Mouse (Mus musculus) small intestine, adult 2 months (tissue): Measurements from ENCODE around the gene Mllt10. TPM values are rescaled to one million over a fixed set of nuclear protein-coding genes. Genes with fewer than 3 reads are reported as not detected.

Experiments
- H3K27ac ChIP-seq: fragments of 200-500 bp; 2 replicates; pipeline ENCODE4 v1.5.1; 2012; ENCODE audit warnings: low read depth, low read length, control low read depth, inconsistent platforms; ENCODE audit not compliant: insufficient read depth
- H3K27me3 ChIP-seq: fragments of 200-500 bp; 2 replicates; pipeline ENCODE4 v1.6.1; 2012; ENCODE audit warnings: mild to moderate bottlenecking, moderate library complexity, low read length, inconsistent platforms; ENCODE audit not compliant: control insufficient read depth, insufficient read depth
- H3K36me3 ChIP-seq: fragments of 200-500 bp; 2 replicates; pipeline ENCODE4 v1.6.1; 2012; ENCODE audit warnings: mild to moderate bottlenecking, low read length, control low read depth, inconsistent platforms; ENCODE audit not compliant: control insufficient read depth, insufficient read depth
- H3K4me1 ChIP-seq: fragments of 200-500 bp; 2 replicates; pipeline ENCODE4 v1.6.1; 2012; ENCODE audit warnings: low read length, inconsistent platforms, mixed read lengths; ENCODE audit not compliant: control insufficient read depth, insufficient read depth, insufficient read length
- H3K4me3 ChIP-seq: fragments of 200-500 bp; 2 replicates; pipeline ENCODE4 v1.5.1; 2012; ENCODE audit warnings: low read depth, mild to moderate bottlenecking, control low read depth, inconsistent platforms, low read length, moderate library complexity
- CTCF ChIP-seq: fragments of 200-500 bp; IDR thresholded peaks from 2 replicates; pipeline ENCODE4 v1.5.1; 2012; ENCODE audit warnings: low read depth, mild to moderate bottlenecking, control low read depth, inconsistent platforms, low read length, moderate library complexity, mixed read lengths; ENCODE audit not compliant: insufficient replicate concordance, insufficient read length; ENCODE audit errors: extremely low read depth
- POLR2A ChIP-seq: fragments of 200-500 bp; IDR thresholded peaks from 2 replicates; pipeline ENCODE4 v1.6.1; 2012; ENCODE audit warnings: low read depth, mild to moderate bottlenecking, control low read depth, inconsistent platforms, low read length, moderate library complexity
- WGBS: fragments of 180-500 bp; shearing (Covaris S2); methylation state at CpG from one replicate; pipeline ENCODE4 v1.1.7; 2018; 5-methylcytosine and 5-hydroxymethylcytosine counted together
- polyA plus RNA-seq: library from polyadenylated mRNA; depleted of rRNA; stranded (reverse); fragments of >200 nt; gene quantifications from 2 replicates; pipeline ENCODE4 v1.2.3, GENCODE M21; 2012

Mllt10 gene
- polyA plus RNA-seq, 1 experiment = 22.4 TPM

DNA sequence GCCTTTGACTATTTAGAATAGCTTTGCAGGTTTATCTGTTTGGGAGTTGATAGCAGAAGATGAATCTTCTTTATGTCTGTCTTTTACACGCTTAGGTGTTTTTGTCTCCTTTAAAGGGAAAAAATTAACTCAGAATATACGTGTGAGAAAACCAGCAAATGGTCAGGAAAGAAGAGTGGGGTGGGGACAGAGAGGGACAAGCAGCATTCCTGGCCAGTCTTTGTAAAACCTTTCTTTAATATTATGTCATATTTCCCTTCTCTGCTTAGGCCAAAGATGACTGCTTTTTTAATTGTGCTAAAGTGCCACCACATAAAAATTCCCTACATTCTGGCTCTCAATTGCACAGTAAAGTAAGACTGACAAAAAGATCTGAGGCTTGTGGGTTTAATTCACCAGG is 4.0 kb downstream of the Mllt10 start:
- H3K36me3 ChIP-seq = no peaks in the 10 kb centered on the region
- H3K27ac ChIP-seq = no peak overlapping the region
- H3K4me3 ChIP-seq = no peak overlapping the region
- no peaks in the 10 kb centered on the region for H3K27me3 ChIP-seq
- 86% methylated on average over 2 of the region's 2 CpGs for WGBS
- no peak for TF ChIP-seq CTCF
- TF ChIP-seq POLR2A = no peak
- H3K4me1 ChIP-seq = no peaks in the 10 kb centered on the region

- Histone ChIP-seq H3K4me1 (no peaks in the 10 kb centered on the region), H3K27ac (no peak overlapping the region), H3K4me3 (no peak overlapping the region), H3K27me3 (no peaks in the 10 kb centered on the region), H3K36me3 (no peaks in the 10 kb centered on the region)
- TF ChIP-seq CTCF (no peak), POLR2A (no peak)
- WGBS = 93% methylated on average over 1 of the region's 1 CpGs
Measured at GRCm38 (mm10) chr2:18059891-18060290, 4.9 kb downstream of the Mllt10 start.

GRCm38 (mm10) chr2:18060396-18060795 is 5.4 kb downstream of the Mllt10 start:
- Histone ChIP-seq H3K36me3 (no peaks in the 10 kb centered on the region), H3K4me1 (no peaks in the 10 kb centered on the region; the same call in 1 of the 2 replicates), H3K4me3 (no peak overlapping the region), H3K27ac (no peak overlapping the region), H3K27me3 (no peaks in the 10 kb centered on the region)
- 98% methylated on average over 1 of the region's 1 CpGs for WGBS
- TF ChIP-seq POLR2A = no peak
- no peak for TF ChIP-seq CTCF

DNA sequence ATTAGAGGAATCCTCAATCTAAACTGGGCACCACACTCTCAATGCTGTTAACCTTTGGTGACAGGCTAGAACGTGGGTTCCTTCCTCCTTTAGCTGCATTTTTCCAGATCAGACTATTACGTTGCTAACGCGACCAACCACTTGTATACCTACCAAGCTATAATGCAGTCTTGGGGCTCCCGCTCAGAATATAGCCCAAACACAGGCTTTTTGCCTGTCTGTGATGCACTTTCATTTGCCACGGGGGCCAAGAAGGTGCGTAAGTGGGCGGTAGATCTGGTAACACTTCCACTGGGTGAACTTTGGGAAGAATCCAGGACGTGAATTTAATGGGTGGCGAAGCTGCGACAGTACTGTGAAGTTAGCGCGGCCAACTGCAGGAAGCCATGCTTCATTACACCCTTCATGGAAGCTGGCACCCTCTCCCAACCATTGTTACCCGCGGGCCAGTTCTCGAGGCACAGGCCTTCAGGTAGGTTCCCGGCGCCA is 8.8 kb downstream of the Mllt10 start:
- Histone ChIP-seq H3K4me3 (peak overlapping the region; percentile 84), H3K27me3 (no peaks in the 10 kb centered on the region), H3K36me3 (peaks cover 7% of the 10 kb centered on the region), H3K27ac (peak overlapping the region; percentile 94), H3K4me1 (peaks cover 5% of the 10 kb centered on the region)
- TF ChIP-seq POLR2A = no peak
- no peak for TF ChIP-seq CTCF
- WGBS = 1% methylated on average over 18 of the region's 18 CpGs

DNA sequence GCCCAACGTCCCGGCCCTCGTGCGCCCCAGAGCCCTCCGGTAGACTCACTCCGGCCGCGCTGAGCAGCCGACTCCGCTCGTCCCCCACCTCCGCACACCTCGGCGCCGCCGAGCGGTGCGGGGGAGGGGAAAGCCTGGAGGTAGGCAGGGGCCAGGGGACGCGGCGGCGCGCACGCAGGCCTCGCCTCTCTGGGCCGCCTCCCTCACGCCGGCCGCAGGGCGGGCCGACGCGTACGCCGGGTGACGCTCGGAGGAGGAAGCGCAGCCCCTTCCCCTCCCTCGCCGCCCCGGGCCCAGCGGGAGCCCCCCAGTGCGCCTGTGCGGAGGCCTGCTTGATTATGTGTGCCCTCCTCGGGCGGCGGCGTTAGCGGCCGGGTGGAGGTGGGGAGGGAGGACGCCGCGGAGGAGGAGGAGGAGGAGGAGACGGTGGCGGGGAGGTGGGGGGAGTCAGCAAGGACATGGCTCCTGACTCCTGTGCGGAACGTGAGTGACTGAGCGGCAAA is 9.4 kb downstream of the Mllt10 start:
- Histone ChIP-seq H3K27me3 (no peaks in the 10 kb centered on the region), H3K4me3 (peak overlapping the region; percentile 84), H3K4me1 (peaks cover 5% of the 10 kb centered on the region), H3K27ac (peak overlapping the region; percentile 94), H3K36me3 (peaks cover 7% of the 10 kb centered on the region)
- peak; percentile 91 for TF ChIP-seq POLR2A
- TF ChIP-seq CTCF = no peak
- WGBS = 0% methylated on average over 36 of the region's 58 CpGs

- no peaks in the 10 kb centered on the region for H3K27me3 ChIP-seq
- under 1% methylated on average over 79 of the region's 85 CpGs for WGBS
- H3K27ac ChIP-seq = peak overlapping the region; percentile 93
- H3K4me1 ChIP-seq = peaks cover 5% of the 10 kb centered on the region
- peaks cover 7% of the 10 kb centered on the region for H3K36me3 ChIP-seq
- TF ChIP-seq POLR2A (peak; percentile 42), CTCF (no peak)
- H3K4me3 ChIP-seq = peak overlapping the region; percentile 84
Measured at GRCm38 (mm10) chr2:18064941-18065707, 10.1 kb downstream of the Mllt10 start.

GRCm38 (mm10) chr2:18065708-18066030 is 10.6 kb downstream of the Mllt10 start:
- H3K36me3 ChIP-seq = peaks cover 7% of the 10 kb centered on the region
- WGBS = 18% methylated on average over 6 of the region's 6 CpGs

More at GRCm38 (mm10) chr2:18065708-18066030, 10.6 kb downstream of the Mllt10 start:
- TF ChIP-seq CTCF (no peak), POLR2A (no peak)
- Histone ChIP-seq H3K27me3 (no peaks in the 10 kb centered on the region), H3K4me3 (peak overlapping the region; percentile 72), H3K27ac (peak overlapping the region; percentile 21; the same call in 1 of the 2 replicates), H3K4me1 (peaks cover 5% of the 10 kb centered on the region)
